Mouse (Mus musculus) MEL-GATA-1-ER (cell line): ENCODE measurements around the gene Itsn1.

Experiments
- DNase-seq: peaks from one replicate; pipeline ENCODE4 v3.0.0-alpha.2; 2012; ENCODE audit warnings: low read depth; ENCODE audit errors: extremely low read depth

The Itsn1 gene

GRCm38 (mm10) chr16:91905987-91906386 is 176.9 kb downstream of the Itsn1 start:
- DNase-seq: no peak

DNA sequence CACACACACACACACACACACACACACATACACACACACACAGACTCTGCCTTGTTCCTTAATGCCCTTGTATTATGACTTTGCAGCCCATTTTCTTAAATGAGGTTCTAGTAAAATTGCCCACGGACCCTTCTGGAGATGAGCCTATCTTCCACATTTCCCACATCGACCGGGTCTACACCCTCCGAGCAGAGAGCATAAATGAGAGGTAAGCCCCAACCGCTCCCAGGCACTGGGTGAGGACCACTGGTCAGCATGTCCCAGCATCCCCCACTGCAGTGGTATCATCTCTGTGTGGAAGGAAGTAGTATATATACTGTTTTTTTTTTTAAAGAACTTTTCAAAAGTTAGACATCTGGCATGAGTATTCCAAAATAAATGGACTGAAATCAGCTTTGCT is 177.6 kb downstream of the Itsn1 start:
- no peak for DNase-seq

DNA sequence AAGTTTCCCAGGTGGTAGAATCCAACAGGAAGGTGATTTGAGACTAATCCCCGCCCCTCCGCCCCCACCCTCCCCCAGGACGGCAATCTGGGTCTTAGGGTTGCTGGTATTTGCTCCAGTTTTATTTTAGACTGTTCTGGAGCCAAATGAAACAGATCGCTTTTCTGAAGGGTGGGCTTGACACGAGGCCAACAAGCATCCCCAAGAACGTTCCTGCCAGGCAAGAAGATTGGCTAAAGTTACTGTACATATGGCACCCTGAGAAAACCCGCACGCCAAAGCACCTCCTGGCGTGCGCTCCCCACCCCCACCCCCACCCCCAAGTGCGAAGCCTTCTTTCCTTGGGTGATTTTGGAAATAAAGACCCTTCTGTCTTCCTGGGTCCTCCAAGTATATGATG is 178.1 kb downstream of the Itsn1 start:
- DNase-seq: no peak

GRCm38 (mm10) chr16:91909569-91910335 is 180.7 kb downstream of the Itsn1 start:
- DNase-seq: no peak

DNA sequence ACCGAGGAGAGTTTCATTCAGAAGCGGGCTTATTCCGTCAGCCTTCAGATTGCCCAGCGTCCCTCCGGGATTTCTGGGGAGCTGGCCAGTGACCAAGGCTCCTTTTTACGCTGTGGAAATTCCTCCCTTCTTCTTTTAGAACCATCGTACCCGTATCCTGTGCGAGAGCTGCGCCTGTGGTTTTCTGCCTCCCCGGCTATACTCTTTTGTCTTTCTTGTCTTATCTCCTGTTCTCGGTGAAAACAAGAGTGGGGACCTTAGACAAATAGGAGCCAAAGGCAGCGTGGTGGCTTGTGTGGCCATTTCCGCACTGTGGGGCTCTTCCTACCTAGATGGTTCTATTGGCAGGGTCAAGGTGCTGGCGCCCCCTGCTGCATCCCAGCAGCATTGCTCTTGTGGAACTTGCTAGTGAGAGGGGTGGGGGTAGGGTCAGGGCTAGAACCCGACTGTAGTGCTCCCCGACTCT is 188.6 kb downstream of the Itsn1 start:
- DNase-seq: peak; percentile 76

DNA sequence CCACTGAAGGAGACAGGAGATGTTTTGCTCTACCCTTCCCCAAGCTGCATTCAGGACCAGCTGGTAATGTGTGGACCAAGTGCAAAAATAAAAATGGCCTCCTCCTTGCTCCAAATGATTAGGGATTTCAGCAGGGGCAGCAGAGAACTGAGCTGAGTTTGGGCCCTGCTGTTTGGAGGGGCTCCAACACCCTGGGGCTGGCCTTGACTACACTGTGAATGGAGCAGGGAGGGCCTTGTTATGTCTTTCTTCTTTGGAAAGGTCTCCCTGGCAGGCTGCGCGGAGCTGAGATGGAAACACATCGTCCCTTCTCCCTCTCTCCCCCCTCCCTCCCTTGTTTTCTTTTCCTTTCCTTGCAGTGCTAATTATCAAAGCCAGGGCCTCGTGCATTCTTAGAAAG is 189.4 kb downstream of the Itsn1 start:
- DNase-seq: no peak

DNA sequence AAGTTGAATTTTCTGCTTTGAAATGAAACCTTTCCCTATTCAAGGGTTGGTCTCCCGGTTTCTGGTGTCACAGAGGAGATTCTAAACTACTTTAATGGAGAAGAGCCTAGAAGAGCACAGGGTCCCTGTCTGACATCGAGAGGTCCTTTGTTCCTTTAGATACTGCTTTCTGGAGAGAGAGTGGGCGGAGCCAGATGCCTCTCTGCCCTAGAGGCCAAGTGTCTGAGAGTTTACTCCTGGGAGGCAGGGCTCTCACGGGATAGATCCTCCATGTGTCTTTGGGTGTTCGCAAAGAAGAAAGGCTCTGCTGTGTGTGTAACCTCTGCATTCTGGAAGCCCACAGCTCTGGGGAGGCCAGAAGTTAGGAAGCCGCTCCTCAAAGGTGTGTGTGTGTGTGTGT is 190.0 kb downstream of the Itsn1 start:
- no peak for DNase-seq

DNA sequence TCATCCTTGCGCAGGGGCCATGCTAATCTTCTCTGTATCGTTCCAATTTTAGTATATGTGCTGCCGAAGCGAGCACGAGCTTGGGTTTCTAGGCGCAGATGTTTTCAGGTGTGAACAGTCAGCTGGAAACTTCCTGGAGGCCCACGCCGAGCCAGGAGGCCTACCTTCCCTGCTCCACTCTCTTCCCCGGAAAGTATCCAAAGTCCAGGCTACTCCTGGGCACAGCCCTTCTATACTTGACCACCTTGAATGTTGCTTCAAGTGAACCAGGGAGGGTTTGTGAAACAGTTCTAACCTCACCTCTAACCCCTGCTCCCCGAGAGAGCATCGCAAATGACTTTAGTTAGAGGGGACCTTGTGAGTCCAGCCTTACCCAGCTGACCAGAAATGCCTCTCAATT is 192.3 kb downstream of the Itsn1 start:
- DNase-seq: no peak

- DNase-seq: no peak
Measured at GRCm38 (mm10) chr16:91922939-91923338, 193.9 kb downstream of the Itsn1 start.

DNA sequence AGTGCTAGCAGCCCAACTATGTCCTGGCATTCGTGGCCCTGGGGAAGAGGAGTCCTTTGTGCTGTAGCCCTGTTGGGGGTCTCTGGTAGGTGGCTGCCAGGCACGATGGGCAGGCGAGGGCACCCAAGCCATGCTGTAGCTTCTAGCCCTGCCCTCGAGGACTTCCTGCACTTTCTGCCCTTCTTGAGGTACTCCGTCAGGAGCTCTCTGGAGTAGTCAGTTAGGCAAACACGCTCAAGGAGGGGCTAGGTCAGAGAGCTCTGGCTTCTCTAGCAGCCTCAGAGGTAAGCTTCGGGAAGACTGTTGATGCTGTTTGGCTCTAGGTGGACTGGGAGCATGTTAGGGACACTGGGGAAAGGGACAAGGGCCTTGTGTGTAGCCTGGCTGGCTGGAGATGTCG is 195.3 kb downstream of the Itsn1 start:
- no peak for DNase-seq

DNA sequence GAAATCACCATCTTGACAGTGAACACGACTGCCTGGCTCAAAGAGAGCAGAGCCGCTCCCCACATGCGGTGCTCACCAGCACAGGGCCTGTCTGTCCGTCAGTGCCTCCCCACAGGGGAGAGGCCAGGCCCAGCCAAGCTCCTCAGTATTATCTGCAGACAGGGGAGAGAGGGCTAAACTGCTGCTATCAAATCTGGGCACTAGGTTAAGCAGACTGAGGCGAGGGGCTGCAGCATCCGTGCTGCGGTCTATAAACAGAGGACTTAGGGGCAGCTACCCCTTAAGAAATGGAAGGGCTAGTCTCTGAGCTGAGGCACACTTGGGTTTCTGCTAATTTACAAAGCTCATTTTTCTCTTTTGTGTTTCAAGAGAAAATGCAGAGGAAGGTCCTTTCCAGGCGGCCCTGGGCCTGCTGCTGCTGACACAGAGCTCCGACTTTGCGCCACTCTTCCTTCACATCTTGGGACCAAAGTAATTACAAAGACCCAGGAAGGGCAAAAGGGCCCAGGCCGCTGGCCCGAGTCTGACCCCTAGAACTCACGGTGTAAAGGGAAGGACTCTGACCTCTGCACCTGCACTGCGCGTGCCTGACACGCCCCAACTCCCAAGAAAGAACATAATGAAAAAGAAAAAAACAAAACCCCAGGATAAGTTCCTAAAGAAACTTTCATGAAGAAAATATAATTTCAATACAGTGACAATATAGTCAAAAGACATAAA is 199.0 kb downstream of the Itsn1 start:
- DNase-seq: no peak

- DNase-seq: peak; percentile 94
Measured at GRCm38 (mm10) chr16:91931078-91932013, 202.3 kb downstream of the Itsn1 start.

DNA sequence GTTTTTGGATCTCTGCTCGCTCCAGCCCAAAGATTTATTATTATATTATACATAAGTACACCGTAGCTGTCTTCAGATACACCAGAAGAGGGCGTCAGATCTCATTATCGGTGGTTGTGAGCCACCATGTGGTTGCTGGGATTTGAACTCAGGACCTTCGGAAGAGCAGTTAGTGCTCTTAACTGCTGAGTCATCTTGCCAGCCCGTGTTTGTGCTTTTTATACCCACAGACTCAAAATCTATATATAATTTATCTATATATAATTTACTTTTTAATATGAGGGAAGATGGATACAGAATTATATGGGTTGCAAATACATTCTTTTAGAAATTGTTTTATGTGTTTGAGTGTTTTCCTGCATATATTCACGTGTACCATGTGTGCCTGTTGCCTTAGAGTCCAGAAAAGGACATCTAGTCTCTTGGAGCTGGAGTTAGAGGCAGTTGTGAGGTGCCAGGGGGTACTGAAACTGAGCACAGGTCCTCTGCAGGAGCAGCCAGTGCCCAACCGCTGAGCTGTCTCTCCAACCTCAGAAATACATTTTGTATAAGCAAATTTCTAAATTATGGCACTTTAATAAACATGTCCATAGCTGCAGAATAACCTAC is 203.1 kb downstream of the Itsn1 start:
- DNase-seq: no peak

- DNase-seq: no peak
Measured at GRCm38 (mm10) chr16:91932843-91933518, 203.9 kb downstream of the Itsn1 start.

- DNase-seq: peak; percentile 77
Measured at GRCm38 (mm10) chr16:91935108-91935507, 206.0 kb downstream of the Itsn1 start.

GRCm38 (mm10) chr16:91935726-91936125 is 206.6 kb downstream of the Itsn1 start:
- no peak for DNase-seq

GRCm38 (mm10) chr16:91936340-91937030 is 207.4 kb downstream of the Itsn1 start:
- DNase-seq: peak; percentile 65

DNA sequence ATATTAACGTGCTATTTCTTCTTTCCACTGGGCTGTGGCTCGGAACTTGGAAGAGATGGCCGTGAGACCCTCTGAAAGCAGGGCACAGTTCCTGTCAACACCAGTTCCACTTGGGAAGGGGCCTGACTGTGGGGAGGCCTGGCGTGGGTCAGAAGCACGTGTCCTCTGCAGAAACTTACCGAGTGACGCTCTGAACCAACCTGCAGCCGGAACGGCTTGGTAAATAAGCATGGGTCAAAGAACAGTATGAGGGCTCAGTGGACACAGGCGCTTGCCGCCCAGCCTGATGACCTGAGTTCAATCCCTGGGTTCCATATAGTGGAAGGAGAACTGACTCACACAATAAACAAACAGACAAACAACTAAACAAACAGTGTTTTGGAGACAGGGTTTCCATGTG is 208.2 kb downstream of the Itsn1 start:
- DNase-seq: no peak

DNA sequence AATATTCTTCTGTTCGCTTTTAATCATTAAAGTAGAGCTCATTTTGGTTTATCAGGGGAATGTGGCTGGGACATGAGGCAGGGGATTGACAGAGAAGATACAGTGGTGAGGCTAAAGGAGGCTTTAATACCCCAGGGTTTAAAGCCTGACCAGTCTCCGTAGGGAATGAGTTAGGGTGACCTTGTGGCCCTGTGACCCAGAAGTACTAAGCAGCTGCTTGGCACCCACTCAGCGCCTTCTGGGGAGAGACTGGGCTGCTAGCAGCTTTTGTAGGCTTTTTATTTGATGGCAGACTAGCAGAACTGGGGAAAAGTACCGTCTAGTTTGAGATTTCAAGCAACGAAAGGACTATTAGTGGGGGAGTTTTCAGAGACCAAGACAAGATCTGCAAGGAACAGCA is 209.1 kb downstream of the Itsn1 start:
- no peak for DNase-seq

DNA sequence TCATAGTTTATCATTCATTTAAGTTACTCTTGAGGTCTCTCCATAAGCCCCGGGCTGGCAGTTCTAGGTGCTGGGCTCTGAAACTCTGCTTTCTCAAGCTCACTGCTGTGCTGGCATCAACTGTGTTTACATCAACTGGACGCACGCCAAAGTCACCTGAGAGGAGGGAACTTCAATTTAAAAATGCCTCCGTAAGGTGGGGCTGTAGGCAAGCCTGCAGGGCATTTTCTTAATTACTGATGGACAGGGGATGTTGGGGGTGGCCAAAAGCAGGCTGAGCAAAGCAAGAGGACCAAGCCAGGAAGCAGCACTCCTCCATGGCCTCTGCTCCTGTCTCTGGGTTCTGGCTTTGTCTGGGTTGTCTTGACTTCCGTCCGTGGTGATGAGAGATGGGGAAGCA is 211.6 kb downstream of the Itsn1 start:
- DNase-seq: no peak
